8 mouse cellular contexts compared by ENCODE assay signal in genomic region chr6:127560872-127561230, GRCm38 (mm10). TPM values are rescaled to one million over a fixed set of nuclear protein-coding genes. Genes with fewer than 3 reads are reported as not detected.
DNase-seq lines count a peak whose midpoint lies in the region; ATAC-seq and TF ChIP-seq lines count a peak whose summit lies in the region.

No protein-coding gene starts in this region.

- H3K79me2 ChIP-seq in heart, adult 2 months (replicated peaks; ENCODE audit: control insufficient read depth, insufficient read depth, low read length), result no peaks in the 10 kb centered on the region

- H3K4me3 ChIP-seq in heart, adult 2 months, result peak overlapping the region; percentile 75
- peak overlapping the region; percentile 75 for H3K4me3 ChIP-seq in thymus, adult 2 months (ENCODE audit: control insufficient read depth, insufficient read depth, low read length)
- peak overlapping the region; percentile 63 for H3K4me3 ChIP-seq in liver, embryonic 13.5 days (replicated peaks)

- H3K27me3 ChIP-seq in heart, adult 2 months (ENCODE audit: control insufficient read depth, insufficient read depth, low read length), result no peaks in the 10 kb centered on the region
- no peaks in the 10 kb centered on the region for H3K27me3 ChIP-seq in thymus, adult 2 months (ENCODE audit: control insufficient read depth, insufficient read depth, low read length)
- H3K27me3 ChIP-seq in liver, embryonic 13.5 days, result no peaks in the 10 kb centered on the region; the same call in 1 of the 2 replicates

- peak overlapping the region; percentile 80 for H3K4me2 ChIP-seq in liver, embryonic 13.5 days

- peak overlapping the region; percentile 68; the same call in 1 of the 2 replicates for H3K27ac ChIP-seq in heart, adult 2 months
- no peak overlapping the region for H3K27ac ChIP-seq in thymus, adult 2 months (ENCODE audit: control insufficient read depth, insufficient read depth, low read length)
- no peak overlapping the region for H3K27ac ChIP-seq in liver, embryonic 13.5 days

- H3K9me3 ChIP-seq in liver, embryonic 13.5 days (replicated peaks), result no peaks in the 10 kb centered on the region

- no peaks in the 10 kb centered on the region for H3K36me3 ChIP-seq in heart, adult 2 months (ENCODE audit: control insufficient read depth, insufficient read depth, low read length)
- no peaks in the 10 kb centered on the region for H3K36me3 ChIP-seq in thymus, adult 2 months (ENCODE audit: control insufficient read depth, insufficient read depth, low read length)
- no peaks in the 10 kb centered on the region for H3K36me3 ChIP-seq in liver, embryonic 13.5 days

- WGBS in heart, adult 2 months, result 25% methylated on average over 7 of the region's 7 CpGs
- WGBS in thymus, adult 2 months, result 23% methylated on average over 7 of the region's 7 CpGs
- WGBS in liver, embryonic 13.5 days (ENCODE audit: insufficient replicate concordance), result 9% methylated on average over 7 of the region's 7 CpGs

- no peak for ATAC-seq in liver, embryonic 13.5 days (ENCODE audit: low read depth)

- H3K4me1 ChIP-seq in heart, adult 2 months (ENCODE audit: control insufficient read depth, insufficient read depth, low read length), result peaks cover 10% of the 10 kb centered on the region
- H3K4me1 ChIP-seq in thymus, adult 2 months (replicated peaks; ENCODE audit: control insufficient read depth, insufficient read depth, low read length), result peaks cover 17% of the 10 kb centered on the region
- H3K4me1 ChIP-seq in liver, embryonic 13.5 days (replicated peaks), result peaks cover 19% of the 10 kb centered on the region

- no peak for TF ChIP-seq EP300 in heart, adult 2 months (IDR thresholded peaks at IDR 0.05; ENCODE audit: insufficient read depth, low read depth, low read length)

- no peak for TF ChIP-seq POLR2A in heart, adult 2 months (IDR thresholded peaks at IDR 0.05; ENCODE audit: insufficient read depth, low read depth, low read length)
- TF ChIP-seq POLR2A in thymus, adult 2 months (IDR thresholded peaks at IDR 0.05; ENCODE audit: control insufficient read depth, extremely low read depth, insufficient read depth, low read length, poor library complexity), result no peak

- no peak for TF ChIP-seq CTCF in heart, adult 2 months (IDR thresholded peaks at IDR 0.05)
- TF ChIP-seq CTCF in thymus, adult 2 months (IDR thresholded peaks at IDR 0.05; ENCODE audit: borderline replicate concordance, control insufficient read depth, extremely low read depth, insufficient read depth, low read length, poor library complexity), result no peak

- H3K9ac ChIP-seq in heart, adult 2 months (ENCODE audit: low read depth, low read length), result no peak overlapping the region
- H3K9ac ChIP-seq in liver, embryonic 13.5 days, result peak overlapping the region; percentile 65

- DNase-seq in heart, adult 2 months, result no peak
- DNase-seq in heart, postnatal 25 days (ENCODE audit: low spot score), result no peak
- DNase-seq in thymus, adult 2 months, result no peak
- DNase-seq in thymus, postnatal 0 days (ENCODE audit: low spot score), result no peak
- DNase-seq in liver, embryonic 13.5 days, result no peak
- no peak for DNase-seq in frontal cortex, postnatal 10 days (ENCODE audit: low spot score in 2 of 2)
- DNase-seq in cerebellum, postnatal 10 days, result no peak
- DNase-seq in thymus, postnatal 4 days, result no peak

- intact Hi-C loops in heart, adult 2 months (cut with DNase I), result loop anchor here (1.0 kb wide), 1 partner anchor 21 kb away; no protein-coding TSS in a partner anchor
- intact Hi-C loops in heart, postnatal 25 days (cut with DNase I), result no loop called here

RNA-seq across cellular contexts. Expression of gene Cracr2a, which starts 0.3 kb away (rescaled TPM):
- 1 to 10 TPM; 1.1 to 1.4 TPM for total RNA-seq in heart, adult 2 months (2021)
- polyA plus RNA-seq in heart, adult 2 months (2012; rRNA removed), result 1.4 and 1.5 TPM in 2 replicates
- total RNA-seq in heart, postnatal 25 days (2021), result 1 to 10 TPM; 1.5 to 1.6 TPM
- 6.2 and 6.6 TPM in 2 replicates for polyA plus RNA-seq in thymus, adult 2 months (2012; rRNA removed)
- 2.0 and 2.7 TPM in 2 replicates for polyA plus RNA-seq in thymus, postnatal 0 days (2015; fragmentation: Nextera tagmentation; extraction: Ambion mirVana)
- polyA plus RNA-seq in liver, embryonic 13.5 days (2015; fragmentation: Nextera tagmentation; extraction: Ambion mirVana), result 0.79 and 0.88 TPM in 2 replicates
